Mouse (Mus musculus) retina, embryonic 14.5 days (tissue): ENCODE measurements around the gene Gm20826.
"Not testable (repeated sequence)": the region's sequence is repeated elsewhere in the genome, so short reads cannot be mapped to it uniquely, and the experiment has no call there.

ENCODE experiments used
- DNase-seq: peaks from one replicate; pipeline ENCODE4 v3.0.0-alpha.2; 2015; ENCODE audit warnings: low spot score

Gene Gm20826

GRCm38 (mm10) chrY:7638389-7638788 is at the start of gene Gm20826:
TSS of gene Gm20826 (minus strand) at chrY:7638489.
- not testable (repeated sequence) for DNase-seq
